Mouse (Mus musculus): ENCODE data around the gene Wdr1.

- TF ChIP-seq CTCF (IDR thresholded peaks at IDR 0.05) (no peak), EP300 (IDR thresholded peaks at IDR 0.05) (no peak)
Observed at GRCm38 (mm10) chr5:38500043-38500442, 63.0 kb downstream of the Wdr1 start.

Measured in lung, postnatal 0 days (tissue).